Mouse (Mus musculus) heart, adult 10 weeks (tissue): Measurements from ENCODE around the gene Scarb2. TPM values are rescaled to one million over a fixed set of nuclear protein-coding genes. Genes with fewer than 3 reads are reported as not detected.

Source experiments
- polyA plus RNA-seq: library from polyadenylated mRNA; stranded (reverse); fragments of 350-450 nt; fragmentation: Illumina TruSeq; extraction: RNeasy Lipid Tissue Mini Kit (QIAGEN cat#74804); gene quantifications from one replicate; pipeline ENCODE4 v1.2.3, GENCODE M21; 2014; ENCODE audit warnings: low read depth, low replicate concordance

The Scarb2 gene
- polyA plus RNA-seq = 105 TPM

DNA sequence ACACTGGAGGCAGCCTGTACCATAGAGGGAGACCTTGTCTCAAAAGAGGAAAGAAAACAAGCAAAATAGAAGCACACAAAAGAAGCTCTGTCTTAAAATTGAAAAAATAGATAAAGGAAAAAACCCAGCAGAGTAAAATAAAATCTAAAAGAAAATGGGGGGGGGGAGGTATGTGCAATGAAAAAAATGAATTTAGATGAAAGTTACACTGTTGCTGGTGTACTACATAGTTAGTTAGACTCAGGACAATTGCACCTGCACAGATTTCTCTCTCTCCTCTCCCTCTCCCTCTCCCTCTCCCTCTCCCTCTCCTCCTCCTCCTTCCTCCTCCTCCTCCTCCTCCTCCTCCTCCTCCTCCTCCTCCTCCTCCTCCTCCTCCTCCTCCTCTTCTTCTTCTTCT lies at the start of gene Scarb2:
Gene Scarb2, minus strand, starts transcription at position 101 of the 400 bp plus-strand sequence.

DNA sequence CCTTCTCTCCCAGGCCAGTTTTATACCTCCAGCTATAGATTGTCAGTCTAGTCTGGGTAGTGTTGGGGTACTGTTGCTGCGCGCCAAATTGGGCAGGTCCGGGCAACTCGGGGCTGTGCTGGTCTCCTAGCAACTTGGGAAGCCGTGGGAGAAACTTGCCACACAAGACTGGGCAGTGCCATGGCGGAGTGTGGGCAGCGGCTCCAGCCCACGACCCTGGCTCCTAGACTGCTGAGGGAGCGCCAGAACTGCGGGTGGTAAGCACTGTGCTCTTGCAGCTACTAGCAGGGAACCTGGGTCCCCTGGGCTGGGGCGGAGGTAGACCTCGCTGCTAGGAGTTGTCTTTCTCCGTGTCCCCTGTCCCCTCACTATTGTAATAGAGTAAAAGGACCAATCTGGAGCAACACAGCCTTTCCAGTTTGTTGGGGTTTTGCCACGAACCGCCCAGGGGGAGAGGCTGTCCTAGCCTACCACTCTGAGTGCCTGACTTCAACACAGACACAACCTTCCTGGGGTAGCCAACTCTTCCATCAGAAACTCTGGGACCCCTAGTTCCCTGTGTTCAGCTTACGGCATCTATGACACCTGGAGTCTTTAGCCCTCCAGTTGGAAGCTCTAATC lies 48.4 kb upstream of the Scarb2 start, which contains the start of gene Fam47e:
Gene Fam47e, plus strand, starts transcription at position 179 of the 621 bp plus-strand sequence.

DNA sequence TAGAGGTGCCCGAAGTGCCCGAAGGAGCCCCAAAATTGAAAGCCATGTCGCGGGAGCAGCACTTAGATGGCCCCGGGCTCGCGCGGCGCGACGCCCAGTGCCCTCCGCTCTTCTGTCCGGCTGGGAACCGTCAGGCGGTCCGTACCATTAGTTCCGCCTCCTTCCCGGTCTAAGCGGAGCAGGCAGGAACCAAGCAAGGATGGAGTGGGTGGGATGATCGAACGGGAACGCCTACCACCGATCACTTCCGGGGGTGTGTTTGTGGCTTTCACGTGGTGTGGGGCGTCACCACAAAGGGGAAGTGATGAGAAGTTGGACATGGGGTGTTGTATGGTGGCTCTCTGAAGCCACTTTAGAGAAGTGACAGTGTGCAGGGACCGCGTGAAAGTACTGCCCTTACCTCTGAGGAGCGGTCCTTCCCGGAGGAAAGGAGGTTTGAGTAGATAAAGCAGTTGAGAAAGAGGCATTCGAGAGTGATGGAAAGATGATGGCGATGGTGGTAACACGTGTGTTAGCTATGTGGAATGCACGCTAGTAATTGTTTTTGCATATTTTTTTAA lies 71.5 kb downstream of the Scarb2 start, which contains the start of gene Nup54:
Gene Nup54, minus strand, starts transcription at position 195 of the 560 bp plus-strand sequence.

Other genes with a start within 250 kb of the Scarb2 start
- 18.8 TPM for gene Naaa, start 228.7 kb downstream of the Scarb2 start, polyA plus RNA-seq
- gene Sdad1, start 196.4 kb downstream of the Scarb2 start, polyA plus RNA-seq = 9.7 TPM
- gene Cxcl9, start 178.8 kb downstream of the Scarb2 start, polyA plus RNA-seq = 5.9 TPM
- gene Art3, start 175.0 kb downstream of the Scarb2 start, polyA plus RNA-seq = 833 TPM
- 0.45 TPM for gene Cxcl10, start 157.9 kb downstream of the Scarb2 start, polyA plus RNA-seq
- gene Nup54, start 71.6 kb downstream of the Scarb2 start, polyA plus RNA-seq = 16.9 TPM
- gene Fam47e, start 48.2 kb upstream of the Scarb2 start, polyA plus RNA-seq = not detected
- 13.5 TPM for gene Stbd1, start 96.2 kb upstream of the Scarb2 start, polyA plus RNA-seq
- gene Ccdc158, start 168.4 kb upstream of the Scarb2 start, polyA plus RNA-seq = 0.50 TPM
- 18.9 TPM for gene Shroom3, start 176.6 kb upstream of the Scarb2 start, polyA plus RNA-seq